Mouse (Mus musculus) adrenal gland, adult 2 months (tissue): ENCODE data around the gene Kif15. TPM values are rescaled to one million over a fixed set of nuclear protein-coding genes. Genes with fewer than 3 reads are reported as not detected.

Experiments used
- polyA plus RNA-seq: library from polyadenylated mRNA; depleted of rRNA; stranded (reverse); fragments of >200 nt; gene quantifications from 2 replicates; pipeline ENCODE4 v1.2.3, GENCODE M21; 2012; rRNA removed
- total RNA-seq, 2 experiments: library from RNA; stranded (reverse); gene quantifications; 2 replicates each; pipeline ENCODE4 v1.2.3; 2021

Kif15 gene
- total and polyA plus RNA-seq, 3 experiments: 1.2 to 1.3 TPM; not detected in 1

Other genes starting within 250 kb of the Kif15 start
- not detected for gene Topaz1, start 203.7 kb upstream of the Kif15 start, total RNA-seq
- not detected in 2 replicates for gene Topaz1, start 203.7 kb upstream of the Kif15 start, polyA plus RNA-seq
- gene Tcaim, start 145.5 kb upstream of the Kif15 start, total RNA-seq: 10 to 100 TPM; 19.2 to 23.5 TPM
- 3.8 and 5.0 TPM in 2 replicates for gene Tcaim, start 145.5 kb upstream of the Kif15 start, polyA plus RNA-seq
- not detected for gene Gm35549, start 107.0 kb upstream of the Kif15 start, total RNA-seq
- not detected in 2 replicates for gene Gm35549, start 107.0 kb upstream of the Kif15 start, polyA plus RNA-seq
- 100 to 1,000 TPM in 1 of 2 experiments, 10 to 100 TPM in 1; 71.4 to 109 TPM for gene Zfp445, start 85.0 kb upstream of the Kif15 start, total RNA-seq
- gene Zfp445, start 85.0 kb upstream of the Kif15 start, polyA plus RNA-seq: 15.5 and 30.5 TPM in 2 replicates
- gene Zkscan7, start 65.4 kb upstream of the Kif15 start, total RNA-seq: 1 to 10 TPM; 5.6 to 6.5 TPM
- 2.0 and 4.0 TPM in 2 replicates for gene Zkscan7, start 65.4 kb upstream of the Kif15 start, polyA plus RNA-seq
- gene Zfp105, start 28.0 kb upstream of the Kif15 start, total RNA-seq: 1 to 10 TPM; 3.2 to 5.4 TPM
- gene Zfp105, start 28.0 kb upstream of the Kif15 start, polyA plus RNA-seq: 0.15 and 0.75 TPM in 2 replicates
- gene 1110059G10Rik, start within 50 bp of the Kif15 start, total RNA-seq: 10 to 100 TPM; 18.8 to 22.3 TPM
- gene 1110059G10Rik, start within 50 bp of the Kif15 start, polyA plus RNA-seq: 1.1 and 1.6 TPM in 2 replicates
- gene Tmem42, start 70.3 kb downstream of the Kif15 start, total RNA-seq: 10 to 100 TPM; 16.1 to 17.9 TPM
- gene Tmem42, start 70.3 kb downstream of the Kif15 start, polyA plus RNA-seq: 34.4 and 39.2 TPM in 2 replicates
- under 1 TPM; 0.45 to 0.52 TPM for gene Tgm4, start 83.7 kb downstream of the Kif15 start, total RNA-seq
- gene Tgm4, start 83.7 kb downstream of the Kif15 start, polyA plus RNA-seq: 0.13 and 0.26 TPM in 2 replicates
- 10 to 100 TPM; 62.8 to 83.5 TPM for gene Zdhhc3, start 162.2 kb downstream of the Kif15 start, total RNA-seq
- 221 and 236 TPM in 2 replicates for gene Zdhhc3, start 162.2 kb downstream of the Kif15 start, polyA plus RNA-seq
- 10 to 100 TPM; 29.6 to 39.3 TPM for gene Exosc7, start 162.2 kb downstream of the Kif15 start, total RNA-seq
- 7.5 and 7.6 TPM in 2 replicates for gene Exosc7, start 162.2 kb downstream of the Kif15 start, polyA plus RNA-seq
- 10 to 100 TPM; 27.6 to 47.5 TPM for gene Clec3b, start 199.9 kb downstream of the Kif15 start, total RNA-seq
- 34.0 and 58.3 TPM in 2 replicates for gene Clec3b, start 199.9 kb downstream of the Kif15 start, polyA plus RNA-seq